Mouse (Mus musculus): Measurements from ENCODE around the gene Cnnm3. TPM values are rescaled to one million over a fixed set of nuclear protein-coding genes. Genes with fewer than 3 reads are reported as not detected.

The Cnnm3 gene
- polyA plus RNA-seq, 1 experiment from 2014 or later: 4.3 TPM

- H3K27me3 ChIP-seq (ENCODE audit: control insufficient read depth, insufficient read depth, low read length): no peaks in the 10 kb centered on the region
- peak within 1 kb of the TSS; percentile 60 for H3K27ac ChIP-seq (ENCODE audit: low read depth, low read length)
- no peaks in the 10 kb centered on the region for H3K9me3 ChIP-seq (ENCODE audit: control insufficient read depth, low read length)
- peak within 1 kb of the TSS; percentile 68 for H3K4me2 ChIP-seq
- H3K36me3 ChIP-seq (ENCODE audit: control insufficient read depth, insufficient read depth, low read length): peaks cover 22% of the 10 kb centered on the region
- peak; percentile 98 for DNase-seq (ENCODE audit: low spot score, missing footprints)
- peak within 1 kb of the TSS; percentile 80 for H3K9ac ChIP-seq (ENCODE audit: low read length)
- H3K4me3 ChIP-seq (ENCODE audit: low read depth, low read length): peak within 1 kb of the TSS; percentile 64
- ATAC-seq (ENCODE audit: low FRiP score): peak; percentile 99
- under 1% methylated on average over 43 of the region's 43 CpGs for WGBS
- peaks cover 16% of the 10 kb centered on the region for H3K4me1 ChIP-seq (ENCODE audit: control insufficient read depth, insufficient read depth, low read length)
Measured at GRCm38 (mm10) chr1:36546888-36547471, 35.3 kb downstream of the Cnnm3 start, which contains the start of gene Ankrd39. Gene Ankrd39, minus strand, starts transcription at chr1:36547445.

GRCm38 (mm10) chr1:36547981-36548598 lies 36.4 kb downstream of the Cnnm3 start:
- DNase-seq (ENCODE audit: low spot score, missing footprints) (no peak), ATAC-seq (ENCODE audit: low FRiP score) (no peak)
- 47% methylated on average over 9 of the region's 9 CpGs for WGBS
- H3K4me2 ChIP-seq: no peak overlapping the region
- peaks cover 16% of the 10 kb centered on the region for H3K4me1 ChIP-seq (ENCODE audit: control insufficient read depth, insufficient read depth, low read length)
- H3K4me3 ChIP-seq (ENCODE audit: low read depth, low read length): no peak overlapping the region
- peak overlapping the region; percentile 60; the same call in 1 of the 2 replicates for H3K27ac ChIP-seq (ENCODE audit: low read depth, low read length)
- no peaks in the 10 kb centered on the region for H3K27me3 ChIP-seq (ENCODE audit: control insufficient read depth, insufficient read depth, low read length)
- H3K9me3 ChIP-seq (ENCODE audit: control insufficient read depth, low read length): no peaks in the 10 kb centered on the region
- H3K36me3 ChIP-seq (ENCODE audit: control insufficient read depth, insufficient read depth, low read length): peaks cover 34% of the 10 kb centered on the region
- H3K9ac ChIP-seq (ENCODE audit: low read length): no peak overlapping the region; the same call in 1 of the 2 replicates

GRCm38 (mm10) chr1:36548771-36549170 lies 37.1 kb downstream of the Cnnm3 start:
- no peak overlapping the region for H3K27ac ChIP-seq (ENCODE audit: low read depth, low read length)
- H3K27me3 ChIP-seq (ENCODE audit: control insufficient read depth, insufficient read depth, low read length): no peaks in the 10 kb centered on the region
- H3K4me1 ChIP-seq (ENCODE audit: control insufficient read depth, insufficient read depth, low read length): peaks cover 16% of the 10 kb centered on the region
- no peak overlapping the region for H3K4me3 ChIP-seq (ENCODE audit: low read depth, low read length)
- no peaks in the 10 kb centered on the region for H3K9me3 ChIP-seq (ENCODE audit: control insufficient read depth, low read length)
- peaks cover 40% of the 10 kb centered on the region for H3K36me3 ChIP-seq (ENCODE audit: control insufficient read depth, insufficient read depth, low read length)
- 58% methylated on average over 8 of the region's 8 CpGs for WGBS
- DNase-seq (ENCODE audit: low spot score, missing footprints): no peak
- ATAC-seq (ENCODE audit: low FRiP score): no peak
- H3K9ac ChIP-seq (ENCODE audit: low read length): no peak overlapping the region
- H3K4me2 ChIP-seq: no peak overlapping the region

- ATAC-seq (ENCODE audit: low FRiP score): no peak
- H3K27me3 ChIP-seq (ENCODE audit: control insufficient read depth, insufficient read depth, low read length): no peaks in the 10 kb centered on the region
- no peak for DNase-seq (ENCODE audit: low spot score, missing footprints)
- 88% methylated on average over 18 of the region's 18 CpGs for WGBS
- peaks cover 20% of the 10 kb centered on the region for H3K4me1 ChIP-seq (ENCODE audit: control insufficient read depth, insufficient read depth, low read length)
- peaks cover 43% of the 10 kb centered on the region for H3K36me3 ChIP-seq (ENCODE audit: control insufficient read depth, insufficient read depth, low read length)
- H3K4me3 ChIP-seq (ENCODE audit: low read depth, low read length): no peak overlapping the region
- no peak overlapping the region for H3K4me2 ChIP-seq
- H3K27ac ChIP-seq (ENCODE audit: low read depth, low read length): no peak overlapping the region
- H3K9ac ChIP-seq (ENCODE audit: low read length): no peak overlapping the region
- no peaks in the 10 kb centered on the region for H3K9me3 ChIP-seq (ENCODE audit: control insufficient read depth, low read length)
Measured at GRCm38 (mm10) chr1:36549491-36549890, 37.8 kb downstream of the Cnnm3 start.

GRCm38 (mm10) chr1:36550075-36550863 lies 38.6 kb downstream of the Cnnm3 start:
- no peaks in the 10 kb centered on the region for H3K9me3 ChIP-seq (ENCODE audit: control insufficient read depth, low read length)
- ATAC-seq (ENCODE audit: low FRiP score): no peak
- H3K4me3 ChIP-seq (ENCODE audit: low read depth, low read length): no peak overlapping the region
- H3K36me3 ChIP-seq (ENCODE audit: control insufficient read depth, insufficient read depth, low read length): peaks cover 46% of the 10 kb centered on the region
- H3K27ac ChIP-seq (ENCODE audit: low read depth, low read length): no peak overlapping the region
- no peaks in the 10 kb centered on the region for H3K27me3 ChIP-seq (ENCODE audit: control insufficient read depth, insufficient read depth, low read length)
- peaks cover 28% of the 10 kb centered on the region for H3K4me1 ChIP-seq (ENCODE audit: control insufficient read depth, insufficient read depth, low read length)
- H3K9ac ChIP-seq (ENCODE audit: low read length): no peak overlapping the region
- 79% methylated on average over 20 of the region's 20 CpGs for WGBS
- no peak overlapping the region for H3K4me2 ChIP-seq
- no peak for DNase-seq (ENCODE audit: low spot score, missing footprints)

GRCm38 (mm10) chr1:36551904-36552303 lies 40.2 kb downstream of the Cnnm3 start:
- H3K4me1 ChIP-seq (ENCODE audit: control insufficient read depth, insufficient read depth, low read length): peaks cover 30% of the 10 kb centered on the region
- no peaks in the 10 kb centered on the region for H3K27me3 ChIP-seq (ENCODE audit: control insufficient read depth, insufficient read depth, low read length)
- no peaks in the 10 kb centered on the region for H3K9me3 ChIP-seq (ENCODE audit: control insufficient read depth, low read length)
- WGBS: 89% methylated on average over 17 of the region's 17 CpGs
- no peak overlapping the region for H3K4me3 ChIP-seq (ENCODE audit: low read depth, low read length)
- no peak overlapping the region for H3K9ac ChIP-seq (ENCODE audit: low read length)
- H3K4me2 ChIP-seq: no peak overlapping the region
- no peak overlapping the region for H3K27ac ChIP-seq (ENCODE audit: low read depth, low read length)
- no peak for ATAC-seq (ENCODE audit: low FRiP score)
- peaks cover 46% of the 10 kb centered on the region for H3K36me3 ChIP-seq (ENCODE audit: control insufficient read depth, insufficient read depth, low read length)
- DNase-seq (ENCODE audit: low spot score, missing footprints): no peak

- Histone ChIP-seq H3K27me3 (ENCODE audit: control insufficient read depth, insufficient read depth, low read length) (no peaks in the 10 kb centered on the region), H3K4me1 (ENCODE audit: control insufficient read depth, insufficient read depth, low read length) (peaks cover 28% of the 10 kb centered on the region), H3K27ac (ENCODE audit: low read depth, low read length) (no peak overlapping the region), H3K9me3 (ENCODE audit: control insufficient read depth, low read length) (no peaks in the 10 kb centered on the region), H3K9ac (ENCODE audit: low read length) (no peak overlapping the region), H3K4me2 (no peak overlapping the region), H3K36me3 (ENCODE audit: control insufficient read depth, insufficient read depth, low read length) (peaks cover 46% of the 10 kb centered on the region), H3K4me3 (ENCODE audit: low read depth, low read length) (no peak overlapping the region)
- ATAC-seq (ENCODE audit: low FRiP score) (no peak), DNase-seq (ENCODE audit: low spot score, missing footprints) (no peak)
- 91% methylated on average over 16 of the region's 16 CpGs for WGBS
Measured at GRCm38 (mm10) chr1:36552506-36552905, 40.8 kb downstream of the Cnnm3 start.

GRCm38 (mm10) chr1:36554633-36555399 lies 43.1 kb downstream of the Cnnm3 start:
- peak overlapping the region; percentile 99 for H3K4me2 ChIP-seq
- H3K27me3 ChIP-seq (ENCODE audit: control insufficient read depth, insufficient read depth, low read length): no peaks in the 10 kb centered on the region
- 81% methylated on average over 21 of the region's 21 CpGs for WGBS
- H3K4me3 ChIP-seq (ENCODE audit: low read depth, low read length): peak overlapping the region; percentile 96
- no peaks in the 10 kb centered on the region for H3K9me3 ChIP-seq (ENCODE audit: control insufficient read depth, low read length)
- H3K9ac ChIP-seq (ENCODE audit: low read length): peak overlapping the region; percentile 97; the same call in 1 of the 2 replicates
- peaks cover 38% of the 10 kb centered on the region for H3K36me3 ChIP-seq (ENCODE audit: control insufficient read depth, insufficient read depth, low read length)
- DNase-seq (ENCODE audit: low spot score, missing footprints): no peak
- H3K4me1 ChIP-seq (ENCODE audit: control insufficient read depth, insufficient read depth, low read length): peaks cover 30% of the 10 kb centered on the region
- no peak for ATAC-seq (ENCODE audit: low FRiP score)
- H3K27ac ChIP-seq (ENCODE audit: low read depth, low read length): no peak overlapping the region; the same call in 1 of the 2 replicates
